Mouse (Mus musculus) MEL (cell line): Measurements from ENCODE around the gene Gm9964. TPM values are rescaled to one million over a fixed set of nuclear protein-coding genes. Genes with fewer than 3 reads are reported as not detected.
A peak's percentile ranks its signal among the peaks of the same experiment; 100 is the strongest.

Experiments
- DNase-seq: peaks from one replicate; pipeline ENCODE4 v3.0.0; 2011; ENCODE audit warnings: low read depth, low spot score
- H3K27ac ChIP-seq: 2 replicates; pipeline ENCODE4 v1.5.1; 2012; ENCODE audit warnings: low read depth, mild to moderate bottlenecking, control low read depth, low read length, moderate library complexity; ENCODE audit not compliant: control insufficient read depth
- H3K27me3 ChIP-seq, 2 experiments: fragments of 150-350 bp in 1 of 2; sonication (generic) in 1 of 2; 2 replicates each; pipeline ENCODE4 v1.6.1; 2012; ENCODE audit warnings: low read length in 2 of 2, mild to moderate bottlenecking in 2 of 2, improper control_type of control experiment in 1 of 2, moderate library complexity in 1 of 2; ENCODE audit not compliant: insufficient read depth in 2 of 2, control insufficient read depth in 1 of 2
- H3K36me3 ChIP-seq, 2 experiments: 2 replicates each; pipeline ENCODE4 v1.6.1; 2012 to 2014; ENCODE audit warnings: low read length in 2 of 2, improper control_type of control experiment in 1 of 2, inconsistent platforms in 1 of 2, mild to moderate bottlenecking in 1 of 2; ENCODE audit not compliant: insufficient read depth in 2 of 2, control insufficient read depth in 1 of 2
- H3K4me1 ChIP-seq, 2 experiments: fragments of 150-350 bp in 1 of 2; sonication (generic) in 1 of 2; 2 replicates each; pipeline ENCODE4 v1.6.1; 2012; ENCODE audit warnings: low read length in 2 of 2, improper control_type of control experiment in 1 of 2, mild to moderate bottlenecking in 1 of 2; ENCODE audit not compliant: insufficient read depth in 2 of 2, control insufficient read depth in 1 of 2
- H3K4me3 ChIP-seq, 2 experiments: fragments of 150-350 bp in 1 of 2; sonication (generic) in 1 of 2; 2 replicates each; pipeline ENCODE4 v1.5.1; 2012; ENCODE audit warnings: low read depth in 2 of 2, low read length in 2 of 2, mild to moderate bottlenecking in 2 of 2, moderate library complexity in 2 of 2, control low read depth in 1 of 2, improper control_type of control experiment in 1 of 2; ENCODE audit not compliant: control insufficient read depth in 1 of 2, insufficient read depth in 1 of 2
- H3K79me2 ChIP-seq: 2 replicates; pipeline ENCODE4 v1.6.1; 2012; ENCODE audit warnings: mild to moderate bottlenecking, low read length, moderate library complexity; ENCODE audit not compliant: control insufficient read depth, poor library complexity, insufficient read depth
- H3K9ac ChIP-seq: 2 replicates; pipeline ENCODE4 v1.6.1; 2012; ENCODE audit warnings: low read depth, mild to moderate bottlenecking, control low read depth, low read length, moderate library complexity; ENCODE audit not compliant: control insufficient read depth, poor library complexity, severe bottlenecking
- H3K9me3 ChIP-seq: fragments of 150-350 bp; sonication (generic); replicated peaks from 2 replicates; pipeline ENCODE4 v1.6.1; 2012; ENCODE audit warnings: mild to moderate bottlenecking, low read length, improper control_type of control experiment, moderate library complexity; ENCODE audit not compliant: insufficient read depth
- BHLHE40 ChIP-seq: IDR thresholded peaks from 2 replicates; pipeline ENCODE4 v1.6.1; 2012; ENCODE audit warnings: low read depth, mild to moderate bottlenecking, inconsistent platforms, low read length, improper control_type of control experiment, borderline replicate concordance
- CHD1 ChIP-seq: IDR thresholded peaks from 2 replicates; pipeline ENCODE4 v1.6.1; 2012; ENCODE audit warnings: low read depth, mild to moderate bottlenecking, inconsistent platforms, low read length, improper control_type of control experiment
- CHD2 ChIP-seq: IDR thresholded peaks from 2 replicates; pipeline ENCODE4 v1.6.1; 2011; ENCODE audit warnings: low read length, improper control_type of control experiment
- EP300 ChIP-seq, 2 experiments: IDR thresholded peaks; 2 replicates each; pipeline ENCODE4 v1.6.1; 2011; ENCODE audit warnings: improper control_type of control experiment in 2 of 2, low read length in 2 of 2, low read depth in 1 of 2, mild to moderate bottlenecking in 1 of 2
- ETS1 ChIP-seq: IDR thresholded peaks from 2 replicates; pipeline ENCODE4 v1.6.1; 2012; ENCODE audit warnings: low read depth, mild to moderate bottlenecking, inconsistent platforms, low read length, improper control_type of control experiment, moderate library complexity
- GABPA ChIP-seq: IDR thresholded peaks from 2 replicates; pipeline ENCODE4 v1.6.1; 2012; ENCODE audit warnings: low read depth, mild to moderate bottlenecking, inconsistent platforms, low read length, improper control_type of control experiment, moderate library complexity
- HCFC1 ChIP-seq: IDR thresholded peaks from 2 replicates; pipeline ENCODE4 v1.6.1; 2012; ENCODE audit warnings: low read depth, mild to moderate bottlenecking, inconsistent platforms, low read length, improper control_type of control experiment, moderate library complexity
- KAT2A ChIP-seq: conservative IDR thresholded peaks from 2 replicates; pipeline ENCODE4 v1.6.1; 2012; ENCODE audit warnings: low read depth, low read length, improper control_type of control experiment, inconsistent platforms
- MAX ChIP-seq: IDR thresholded peaks from 2 replicates; pipeline ENCODE4 v1.6.1; 2011; ENCODE audit warnings: low read length, improper control_type of control experiment
- MXI1 ChIP-seq: IDR thresholded peaks from 2 replicates; pipeline ENCODE4 v1.6.1; 2011; ENCODE audit warnings: mild to moderate bottlenecking, low read depth, low read length, improper control_type of control experiment
- MYB ChIP-seq: IDR thresholded peaks from 2 replicates; pipeline ENCODE4 v1.6.1; 2011; ENCODE audit warnings: mild to moderate bottlenecking, low read depth, low read length, improper control_type of control experiment
- NELFE ChIP-seq: IDR thresholded peaks from 2 replicates; pipeline ENCODE4 v1.6.1; 2011; ENCODE audit warnings: low read depth, low read length, improper control_type of control experiment
- NRF1 ChIP-seq: IDR thresholded peaks from 2 replicates; pipeline ENCODE4 v1.6.1; 2014; ENCODE audit warnings: low read depth, mild to moderate bottlenecking, inconsistent platforms, low read length, improper control_type of control experiment, moderate library complexity; ENCODE audit not compliant: poor library complexity, insufficient read depth, severe bottlenecking
- POLR2AphosphoS2 ChIP-seq: IDR thresholded peaks from 2 replicates; pipeline ENCODE4 v1.6.1; 2011; ENCODE audit warnings: low read length, improper control_type of control experiment
- POLR2AphosphoS5 ChIP-seq: IDR thresholded peaks from 2 replicates; pipeline ENCODE4 v1.6.1; 2012; ENCODE audit warnings: low read depth, borderline replicate concordance, mild to moderate bottlenecking, inconsistent platforms, low read length, moderate library complexity, mixed read lengths
- RAD21 ChIP-seq: IDR thresholded peaks from 2 replicates; pipeline ENCODE4 v1.6.1; 2011; ENCODE audit warnings: mild to moderate bottlenecking, low read depth, low read length, improper control_type of control experiment
- SIN3A ChIP-seq: IDR thresholded peaks from 2 replicates; pipeline ENCODE4 v1.6.1; 2012; ENCODE audit warnings: low read length, improper control_type of control experiment, inconsistent platforms
- UBTF ChIP-seq: IDR thresholded peaks from 2 replicates; pipeline ENCODE4 v1.6.1; 2012; ENCODE audit warnings: low read depth, mild to moderate bottlenecking, inconsistent platforms, low read length, improper control_type of control experiment, moderate library complexity, borderline replicate concordance; ENCODE audit not compliant: insufficient read depth
- USF2 ChIP-seq, 2 experiments: IDR thresholded peaks; 2 replicates each; pipeline ENCODE4 v1.6.1; 2011 to 2012; ENCODE audit warnings: improper control_type of control experiment in 2 of 2, low read length in 2 of 2, borderline replicate concordance in 1 of 2, inconsistent platforms in 1 of 2, low read depth in 1 of 2, mild to moderate bottlenecking in 1 of 2; ENCODE audit not compliant: insufficient read depth in 1 of 2
- ZKSCAN1 ChIP-seq: IDR thresholded peaks from 2 replicates; pipeline ENCODE4 v1.6.1; 2012; ENCODE audit warnings: low read depth, mild to moderate bottlenecking, inconsistent platforms, low read length, improper control_type of control experiment, moderate library complexity
- ZMIZ1 ChIP-seq: IDR thresholded peaks from 2 replicates; pipeline ENCODE4 v1.6.1; 2012; ENCODE audit warnings: low read depth, mild to moderate bottlenecking, inconsistent platforms, low read length, improper control_type of control experiment, moderate library complexity
- ZNF384 ChIP-seq: IDR thresholded peaks from 2 replicates; pipeline ENCODE4 v1.6.1; 2012; ENCODE audit warnings: low read depth, mild to moderate bottlenecking, inconsistent platforms, low read length, improper control_type of control experiment
- polyA plus RNA-seq, 2 experiments: library from polyadenylated mRNA; stranded (reverse) in 1 of 2; unstranded in 1 of 2; fragments of >175 nt in 1 of 2; fragments of >200 nt in 1 of 2; gene quantifications; 2 replicates each; pipeline versions ENCODE4 v1.2.1 to v1.2.4; 2012; ENCODE audit warnings: low replicate concordance in 2 of 2, low read depth in 1 of 2; ENCODE audit not compliant: insufficient read length in 2 of 2, insufficient read depth in 1 of 2, missing spikeins in 1 of 2
- total RNA-seq: library from RNA; depleted of rRNA; stranded (reverse); fragments of 300-350 nt; gene quantifications from 2 replicates; pipeline ENCODE4 v1.2.3, GENCODE M21; 2012

Gene Gm9964
- total and polyA plus RNA-seq, 3 experiments: not detected

DNA sequence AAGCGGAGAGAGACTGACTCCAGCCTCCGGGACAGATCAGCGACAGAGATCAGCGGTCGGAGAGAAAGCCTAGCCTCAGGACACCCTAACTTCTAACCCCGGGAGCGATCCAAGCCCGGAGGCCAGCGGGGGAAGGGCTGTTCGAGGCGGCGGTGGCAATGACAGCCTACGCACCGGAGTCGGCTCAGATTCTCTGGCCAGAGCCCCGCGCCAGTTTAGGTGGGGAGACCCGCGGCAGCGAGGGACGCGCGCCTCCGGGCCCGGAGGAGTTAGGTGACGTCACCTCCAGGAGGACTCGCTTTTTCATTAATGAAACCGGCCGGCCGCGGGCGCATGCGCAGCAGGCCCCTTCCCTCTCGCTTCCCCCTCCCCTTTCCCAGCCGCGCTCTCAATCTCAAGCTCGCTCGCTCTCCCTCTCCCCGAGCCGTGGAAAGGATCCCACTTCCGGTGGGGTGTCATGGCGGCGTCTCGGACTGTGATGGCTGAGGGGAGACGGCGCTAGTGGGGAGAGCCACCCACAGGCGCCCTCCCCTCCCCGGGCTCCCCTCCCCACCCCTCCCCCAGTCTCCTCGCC, 42.6 kb upstream of the Gm9964 start, which contains the start of gene Nf1 (continued):
- TF ChIP-seq EP300 (IDR thresholded peaks at IDR 0.05; ENCODE audit: low read depth in 1 of 2, low read length in 2 of 2) (no peak; a peak in 1 of 4 replicates), SIN3A (peak; percentile 79), USF2 (IDR thresholded peaks at IDR 0.05; ENCODE audit: borderline replicate concordance in 1 of 2, insufficient read depth in 1 of 2, low read depth in 1 of 2, low read length in 2 of 2) (no peak), ZMIZ1 (peak; percentile 85), ZKSCAN1 (no peak), ZNF384 (peak; percentile 40; the same call in 1 of the 2 replicates), CHD2 (no peak), BHLHE40 (0 out of 2 replicates have a peak, but pooled peaks have one; percentile 16), GABPA (no peak), MAX (peak; percentile 68), CHD1 (peak; percentile 71; the same call in 1 of the 2 replicates), POLR2AphosphoS2 (peak; percentile 72; the same call in 1 of the 2 replicates), UBTF (no peak), POLR2AphosphoS5 (no peak), NRF1 (peak; percentile 99), MXI1 (peak; percentile 64; the same call in 1 of the 2 replicates), NELFE (peak; percentile 89), MYB (0 out of 2 replicates have a peak, but pooled peaks have one; percentile 15), ETS1 (peak; percentile 64)

- no peaks in the 10 kb centered on the region for H3K9me3 ChIP-seq
- peak overlapping the region; percentile 90 to 95 for H3K4me3 ChIP-seq
- DNase-seq: peak; percentile 61
- peaks cover 0 to 17% of the 10 kb centered on the region in 2 experiments; a peak in 2 of 4 replicates for H3K36me3 ChIP-seq
- H3K4me1 ChIP-seq: peaks cover 18 to 21% of the 10 kb centered on the region in 2 experiments
- no peaks in the 10 kb centered on the region for H3K27me3 ChIP-seq
- peaks cover 19% of the 10 kb centered on the region for H3K79me2 ChIP-seq
- TF ChIP-seq HCFC1: no peak
- TF ChIP-seq KAT2A: no peak
- TF ChIP-seq RAD21: no peak
- TF ChIP-seq ETS1: no peak
- TF ChIP-seq EP300 (IDR thresholded peaks at IDR 0.05; ENCODE audit: low read depth in 1 of 2, low read length in 2 of 2): no peak
- H3K9ac ChIP-seq: peak overlapping the region; percentile 95
- H3K27ac ChIP-seq: no peak overlapping the region
Measured at GRCm38 (mm10) chr11:79338621-79339020, 41.9 kb upstream of the Gm9964 start.
